Mouse (Mus musculus) lung, embryonic 14.5 days (tissue): Measurements from ENCODE around the gene Osgin1. TPM values are rescaled to one million over a fixed set of nuclear protein-coding genes. Genes with fewer than 3 reads are reported as not detected.

ENCODE experiments used
- ATAC-seq: fragments of 200-750 bp; cut with Nextera tagmentation; 2 replicates; pipeline ENCODE4 v1.8.0; 2017; ENCODE audit warnings: mild to moderate bottlenecking, moderate TSS enrichment, moderate library complexity; ENCODE audit not compliant: insufficient read depth
- DNase-seq: peaks from one replicate; pipeline ENCODE4 v3.0.0-alpha.2; 2015
- H3K27ac ChIP-seq: fragments of 300-500 bp; sonication (generic); 2 replicates; pipeline ENCODE4 v1.5.1; 2014; ENCODE audit warnings: low read depth, mild to moderate bottlenecking, moderate library complexity
- H3K27me3 ChIP-seq: fragments of 300-500 bp; sonication (generic); 2 replicates; pipeline ENCODE4 v1.6.1; 2014; ENCODE audit warnings: low read length, control low read depth; ENCODE audit not compliant: insufficient read depth
- H3K36me3 ChIP-seq: fragments of 300-500 bp; sonication (generic); 2 replicates; pipeline ENCODE4 v1.6.1; 2014; ENCODE audit warnings: control low read depth; ENCODE audit not compliant: insufficient read depth
- H3K4me1 ChIP-seq: fragments of 300-500 bp; sonication (generic); 2 replicates; pipeline ENCODE4 v1.6.1; 2014; ENCODE audit warnings: antibody characterized with exemption, control low read depth; ENCODE audit not compliant: insufficient read depth
- H3K4me2 ChIP-seq: fragments of 300-500 bp; sonication (generic); 2 replicates; pipeline ENCODE4 v1.6.1; 2014; ENCODE audit warnings: mild to moderate bottlenecking
- H3K4me3 ChIP-seq: fragments of 300-500 bp; sonication (generic); 2 replicates; pipeline ENCODE4 v1.5.1; 2014; ENCODE audit warnings: low read depth, low read length
- H3K9ac ChIP-seq: fragments of 300-500 bp; sonication (generic); 2 replicates; pipeline ENCODE4 v1.6.1; 2014
- H3K9me3 ChIP-seq: fragments of 300-500 bp; sonication (generic); 2 replicates; pipeline ENCODE4 v1.6.1; 2016; ENCODE audit warnings: low read depth, low read length, control low read depth
- CTCF ChIP-seq: IDR thresholded peaks from 2 replicates; pipeline ENCODE4 v1.5.1; 2016; ENCODE audit warnings: antibody characterized with exemption, low read depth
- WGBS: fragments of 180-500 bp; shearing (Covaris S2); extraction: QIAGEN DNeasy Blood & Tissue Kit; methylation state at CpG from one replicate; pipeline ENCODE4 v1.1.7; 2014; 5-methylcytosine and 5-hydroxymethylcytosine counted together
- polyA plus RNA-seq: library from polyadenylated mRNA; unstranded; fragments of >200 nt; fragmentation: Nextera tagmentation; extraction: Ambion mirVana; gene quantifications from 2 replicates; pipeline ENCODE4 v1.2.1, GENCODE M21; 2014

Gene Osgin1
- polyA plus RNA-seq, 1 experiment from 2014 or later: 0.53 TPM

DNA sequence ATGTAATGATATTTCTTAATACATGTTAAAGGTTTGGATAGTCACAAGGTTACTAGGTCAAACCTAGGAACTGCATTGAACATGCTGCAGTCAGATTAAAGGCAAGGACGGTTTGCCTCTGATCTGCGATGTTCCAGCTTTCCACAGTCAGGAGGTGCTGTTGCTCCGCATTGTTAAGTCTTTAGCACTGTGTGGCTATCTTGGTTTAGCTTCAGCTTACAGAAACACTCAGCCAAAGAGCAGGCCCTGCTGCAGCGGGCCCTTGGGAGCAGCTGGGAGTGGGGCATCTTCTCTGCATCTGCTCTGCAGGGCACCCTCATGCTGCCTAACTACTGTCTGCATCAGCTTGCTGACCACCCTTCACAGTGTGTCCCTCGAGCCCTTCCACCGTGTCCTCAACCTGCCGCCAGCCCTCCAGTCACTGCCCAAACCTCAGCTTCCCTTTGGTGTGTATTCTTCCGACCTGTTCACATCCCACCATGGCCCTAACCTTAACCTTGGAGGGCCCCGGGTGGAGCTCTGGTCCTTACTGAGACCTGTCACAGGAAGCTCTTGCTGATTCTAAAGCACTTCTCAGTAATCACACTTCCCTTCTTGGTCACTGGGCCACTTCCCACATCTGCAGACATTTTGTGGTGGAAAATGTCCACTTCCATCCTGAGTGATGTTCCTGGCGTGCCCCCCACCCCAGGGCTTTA, 21.7 kb upstream of the Osgin1 start:
- Histone ChIP-seq H3K4me1 (no peaks in the 10 kb centered on the region), H3K27me3 (no peaks in the 10 kb centered on the region), H3K9ac (no peak overlapping the region), H3K27ac (no peak overlapping the region), H3K36me3 (peaks cover 31% of the 10 kb centered on the region), H3K4me3 (no peak overlapping the region), H3K9me3 (no peaks in the 10 kb centered on the region), H3K4me2 (no peak overlapping the region)
- 57% methylated on average over 10 of the region's 10 CpGs for WGBS
- 0 out of 2 replicates have a peak, but pooled peaks have one; percentile 29 for TF ChIP-seq CTCF
- DNase-seq (no peak), ATAC-seq (no peak)

DNA sequence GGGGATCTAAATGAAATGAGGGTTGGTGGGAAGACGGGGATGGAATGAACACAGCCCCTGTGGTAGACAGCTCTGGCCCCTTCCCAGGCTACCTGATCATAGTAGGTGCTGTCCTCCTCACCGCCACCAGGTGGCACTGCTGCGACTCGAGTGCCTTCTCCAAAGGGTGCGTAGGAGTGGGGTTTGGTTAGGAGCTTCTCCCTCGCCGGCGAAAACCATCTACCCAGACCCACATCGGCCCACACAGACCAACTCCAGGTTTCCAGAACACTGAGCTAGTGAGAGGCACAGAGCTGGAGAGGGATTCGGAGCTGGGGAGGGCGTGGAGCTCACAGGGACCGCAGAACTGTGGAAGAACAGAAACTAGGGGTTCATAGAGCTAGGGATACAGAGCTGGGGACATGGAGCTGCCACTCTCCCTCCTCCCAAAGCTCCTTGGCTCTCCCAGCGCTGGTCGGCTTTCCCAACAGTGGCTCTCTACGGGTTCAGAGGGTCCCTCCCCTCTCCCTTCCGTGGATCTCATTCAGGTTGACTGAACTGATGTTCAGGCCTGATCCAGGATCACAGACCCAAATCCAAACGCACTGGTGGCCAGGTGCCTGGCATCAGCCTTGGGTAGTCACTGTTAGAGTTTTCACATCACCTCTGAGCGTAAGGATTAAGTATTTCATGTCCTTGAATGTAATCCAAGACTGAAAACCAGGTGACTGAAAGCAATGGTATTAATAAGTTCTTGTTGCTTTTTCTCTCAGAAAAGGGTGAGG, 21.0 kb upstream of the Osgin1 start:
- Histone ChIP-seq H3K27ac (no peak overlapping the region), H3K4me2 (peak overlapping the region; percentile 51), H3K9ac (peak overlapping the region; percentile 45; the same call in 1 of the 2 replicates), H3K4me1 (no peaks in the 10 kb centered on the region), H3K36me3 (peaks cover 23% of the 10 kb centered on the region), H3K9me3 (no peaks in the 10 kb centered on the region), H3K4me3 (no peak overlapping the region), H3K27me3 (no peaks in the 10 kb centered on the region)
- 13% methylated on average over 18 of the region's 18 CpGs for WGBS
- peak; percentile 96 for TF ChIP-seq CTCF
- DNase-seq (peak; percentile 90), ATAC-seq (peak; percentile 87)

DNA sequence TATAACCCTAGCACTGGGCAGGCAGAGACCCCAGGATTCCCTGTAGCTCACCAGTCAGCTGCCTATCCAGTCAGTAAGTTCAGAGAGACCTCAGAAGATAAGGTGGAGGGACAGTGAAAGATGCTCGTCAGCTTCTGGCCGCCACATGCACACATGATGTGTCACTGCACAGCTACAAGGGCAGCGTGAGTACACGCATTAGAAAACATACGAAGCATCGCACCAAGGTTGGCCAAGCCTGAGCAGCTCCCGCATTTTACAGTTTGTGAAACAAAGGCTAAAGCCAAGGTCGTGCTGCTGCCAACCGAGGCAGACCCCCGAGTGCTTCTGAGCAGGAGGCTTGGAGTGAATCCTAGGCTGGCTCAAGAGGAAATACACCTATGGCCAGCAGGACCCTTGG, 20.3 kb upstream of the Osgin1 start:
- Histone ChIP-seq H3K27me3 (no peaks in the 10 kb centered on the region), H3K4me2 (no peak overlapping the region), H3K36me3 (peaks cover 17% of the 10 kb centered on the region), H3K27ac (no peak overlapping the region), H3K4me3 (no peak overlapping the region), H3K9me3 (no peaks in the 10 kb centered on the region), H3K9ac (no peak overlapping the region), H3K4me1 (no peaks in the 10 kb centered on the region)
- 77% methylated on average over 10 of the region's 10 CpGs for WGBS
- TF ChIP-seq CTCF: no peak
- no peak for ATAC-seq
- no peak for DNase-seq

DNA sequence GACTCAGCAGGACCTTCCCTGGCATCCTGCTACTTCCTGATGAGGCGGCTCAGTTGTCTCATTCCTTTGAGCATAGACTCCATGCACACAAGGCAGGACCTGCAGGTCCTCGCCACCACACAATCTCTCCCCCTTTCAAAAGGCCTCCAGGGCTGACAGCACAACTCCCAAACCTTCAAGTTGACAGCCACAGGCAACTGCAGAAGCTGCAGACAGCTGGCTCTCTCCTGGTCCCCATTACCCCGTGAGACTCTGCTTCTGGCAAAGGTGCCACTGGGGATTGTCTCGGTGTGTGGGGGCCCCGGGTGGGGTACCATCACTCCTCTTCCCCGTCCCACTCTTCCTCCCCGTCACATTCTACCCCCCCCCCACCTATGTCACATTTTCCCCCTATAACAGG, 13.6 kb upstream of the Osgin1 start:
- DNase-seq (no peak), ATAC-seq (no peak)
- no peak for TF ChIP-seq CTCF
- Histone ChIP-seq H3K27ac (no peak overlapping the region), H3K27me3 (no peaks in the 10 kb centered on the region), H3K4me1 (0 out of 2 replicates have a peak, but pooled peaks cover 2% of the 10 kb centered on the region), H3K4me3 (no peak overlapping the region), H3K36me3 (no peaks in the 10 kb centered on the region), H3K9me3 (no peaks in the 10 kb centered on the region), H3K9ac (no peak overlapping the region), H3K4me2 (no peak overlapping the region)
- 64% methylated on average over 7 of the region's 7 CpGs for WGBS

DNA sequence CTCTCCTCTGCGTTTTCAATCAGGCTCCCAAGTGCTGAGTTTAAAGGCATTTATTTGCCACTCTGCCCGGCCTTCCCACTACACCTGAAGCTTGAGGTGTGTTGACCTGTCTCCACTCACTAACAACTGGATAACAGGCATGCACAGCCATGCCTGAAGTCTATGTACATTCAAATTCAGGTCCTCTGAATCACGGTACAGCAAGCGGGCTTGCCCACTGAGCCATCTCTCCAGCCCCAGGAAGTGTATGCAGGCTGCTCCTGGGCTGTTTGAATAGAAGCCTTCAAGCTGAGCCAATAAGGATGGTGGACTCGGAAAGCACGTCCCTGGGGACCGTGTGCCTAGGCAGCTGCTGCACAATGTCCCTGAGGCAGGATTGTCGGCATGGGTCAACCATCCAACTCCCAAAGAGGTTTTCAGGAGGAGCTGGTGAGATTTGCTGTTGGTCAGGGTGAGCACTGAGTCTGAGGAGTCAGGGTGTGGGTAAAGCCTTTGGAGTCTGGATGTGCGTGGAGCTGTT, 12.3 kb upstream of the Osgin1 start:
- H3K4me2 ChIP-seq: no peak overlapping the region
- 60% methylated on average over 9 of the region's 9 CpGs for WGBS
- no peak overlapping the region for H3K4me3 ChIP-seq
- no peaks in the 10 kb centered on the region for H3K27me3 ChIP-seq
- 0 out of 2 replicates have a peak, but pooled peaks cover 2% of the 10 kb centered on the region for H3K4me1 ChIP-seq
- TF ChIP-seq CTCF: no peak
- no peaks in the 10 kb centered on the region for H3K9me3 ChIP-seq
- ATAC-seq (no peak), DNase-seq (no peak)
- no peak overlapping the region for H3K9ac ChIP-seq
- no peaks in the 10 kb centered on the region for H3K36me3 ChIP-seq
- no peak overlapping the region for H3K27ac ChIP-seq

DNA sequence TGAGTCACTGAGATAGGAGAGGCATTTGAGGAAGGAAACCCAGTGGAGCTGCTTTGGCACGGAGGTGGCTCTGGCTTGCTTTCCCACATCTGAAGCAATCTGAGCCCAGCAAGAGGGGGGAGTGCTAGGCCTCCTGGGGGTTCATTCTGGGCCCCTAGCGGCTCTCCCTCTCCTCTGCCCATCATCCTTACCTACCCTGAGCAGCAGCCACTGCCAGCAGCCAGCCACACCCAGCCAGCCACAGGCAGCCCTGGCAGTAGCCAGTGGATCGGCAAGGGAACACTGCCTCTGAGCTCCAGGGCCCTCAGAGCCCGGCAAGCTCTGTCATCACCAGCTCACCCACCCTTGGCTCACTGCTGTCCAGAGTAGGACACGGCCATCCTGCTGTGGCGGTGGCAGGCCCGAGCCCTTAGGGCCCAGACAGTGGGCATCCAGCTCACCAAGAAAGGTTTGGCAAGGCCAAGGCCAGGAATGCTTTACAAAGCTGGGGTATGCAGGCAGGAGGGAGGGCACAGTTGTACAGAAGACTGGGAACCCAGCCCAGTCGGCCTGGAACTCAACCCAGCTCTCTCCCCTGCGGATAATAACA, 11.7 kb upstream of the Osgin1 start:
- Histone ChIP-seq H3K4me3 (no peak overlapping the region), H3K36me3 (no peaks in the 10 kb centered on the region), H3K27ac (no peak overlapping the region), H3K4me2 (no peak overlapping the region), H3K4me1 (0 out of 2 replicates have a peak, but pooled peaks cover 2% of the 10 kb centered on the region), H3K9ac (no peak overlapping the region; the same call in 1 of the 2 replicates), H3K27me3 (no peaks in the 10 kb centered on the region), H3K9me3 (no peaks in the 10 kb centered on the region)
- DNase-seq: no peak
- no peak for ATAC-seq
- TF ChIP-seq CTCF: no peak
- 65% methylated on average over 9 of the region's 9 CpGs for WGBS
